Mouse (Mus musculus) cerebellum, postnatal 36 days (tissue): Measurements from ENCODE around the gene Fgf14.
"Not testable (repeated sequence)": the region's sequence is repeated elsewhere in the genome, so short reads cannot be mapped to it uniquely, and the experiment has no call there.

Experiments used
- DNase-seq, 2 experiments: peaks; one replicate each; pipeline ENCODE4 v3.0.0; 2021 to 2022; ENCODE audit warnings: mixed read lengths in 2 of 2

Gene Fgf14

GRCm38 (mm10) chr14:124191913-124192814 lies 484.8 kb downstream of the Fgf14 start:
- peak; percentile 68 to 69 for DNase-seq

GRCm38 (mm10) chr14:124180265-124180664 lies 496.7 kb downstream of the Fgf14 start:
- no peak for DNase-seq

DNA sequence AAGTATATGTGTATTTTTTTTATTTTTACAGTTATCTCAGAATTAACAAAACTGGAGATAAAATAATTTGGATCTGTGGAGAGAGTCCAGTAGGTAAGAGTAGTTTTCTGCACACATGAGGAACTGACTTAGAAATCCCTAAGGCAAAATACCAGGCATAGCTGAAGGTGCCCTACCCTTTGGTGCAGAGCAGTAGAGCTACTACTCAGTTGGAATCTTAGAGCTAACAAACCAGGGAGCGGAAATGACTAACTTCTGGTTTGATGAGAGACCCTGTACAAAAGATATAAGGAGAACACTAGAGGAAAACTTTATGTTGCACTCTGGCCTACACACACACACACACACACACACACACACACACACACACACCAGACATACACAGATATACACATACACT lies 502.8 kb downstream of the Fgf14 start:
- DNase-seq, result no peak

- DNase-seq, result no peak
These were observed 513.2 kb downstream of the Fgf14 start for GRCm38 (mm10) chr14:124163618-124164185.

DNA sequence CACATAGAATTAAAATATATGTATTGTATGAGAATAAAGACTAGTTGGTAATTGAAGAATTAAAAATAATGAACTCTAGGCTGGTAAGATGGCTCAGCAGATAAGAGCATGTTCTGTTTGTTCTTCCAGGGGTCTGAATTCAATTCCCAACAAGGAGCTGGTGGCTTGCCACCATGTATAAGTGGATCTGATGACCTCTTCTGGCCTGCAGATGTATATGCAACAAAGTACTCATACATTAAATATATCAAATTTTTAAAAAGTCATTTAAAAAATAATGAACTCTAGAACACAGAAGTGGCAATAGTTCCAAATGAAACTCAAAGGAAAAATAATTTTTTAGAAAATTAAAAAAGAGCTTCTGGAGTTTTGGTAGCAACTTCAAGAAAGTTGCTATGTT lies 529.5 kb downstream of the Fgf14 start:
- DNase-seq, result no peak

- DNase-seq, result no peak
These were observed 569.6 kb downstream of the Fgf14 start for GRCm38 (mm10) chr14:124107205-124107873.

DNA sequence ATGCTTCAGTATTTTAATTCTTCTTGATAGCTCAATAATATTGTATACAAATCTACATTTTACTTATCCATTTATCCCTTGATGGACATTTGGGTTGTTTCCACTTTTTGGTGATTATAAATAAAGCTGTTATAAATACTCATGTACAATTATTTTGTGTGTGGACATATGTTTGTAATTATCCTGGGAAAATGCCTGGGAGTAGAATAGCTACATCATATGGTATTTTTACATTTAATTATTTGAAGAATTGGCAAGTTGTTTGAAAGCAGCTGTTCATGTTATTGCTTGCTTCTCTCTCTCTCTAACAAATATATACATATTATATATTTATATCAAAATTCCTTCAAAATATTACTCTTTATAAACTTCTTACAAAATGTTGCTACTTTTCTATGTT lies 593.8 kb downstream of the Fgf14 start:
- DNase-seq, result no peak

- peak; percentile 45 to 61 for DNase-seq
These were observed 632.9 kb downstream of the Fgf14 start for GRCm38 (mm10) chr14:124044016-124044415.

GRCm38 (mm10) chr14:124040651-124041050 lies 636.3 kb downstream of the Fgf14 start:
- DNase-seq, result peak; percentile 47 to 52

GRCm38 (mm10) chr14:124037434-124037833 lies 639.5 kb downstream of the Fgf14 start:
- peak in 1 of 2 experiments; percentile 7 for DNase-seq

- no peak for DNase-seq
These were observed 640.2 kb downstream of the Fgf14 start for GRCm38 (mm10) chr14:124036575-124037205.

DNA sequence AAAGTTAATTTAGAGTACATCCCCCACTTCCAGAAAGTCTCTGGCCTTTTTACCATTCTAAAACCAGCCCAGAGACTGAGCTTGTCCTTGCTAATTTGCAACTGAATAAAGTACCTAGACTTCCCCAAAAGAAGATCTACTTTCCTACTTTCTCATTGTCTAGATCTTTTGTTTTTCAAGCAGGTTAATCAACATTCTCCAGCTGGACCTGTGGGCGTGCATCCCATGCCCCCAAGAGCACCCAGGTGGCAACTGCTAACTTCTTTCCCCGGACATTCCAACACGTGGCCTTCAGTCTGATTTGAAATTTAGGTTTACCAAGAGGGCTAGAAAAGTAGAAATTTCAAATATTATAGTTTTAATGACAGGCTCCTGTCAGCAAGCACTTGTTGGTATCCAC lies 643.6 kb downstream of the Fgf14 start:
- not testable (repeated sequence) for DNase-seq

DNA sequence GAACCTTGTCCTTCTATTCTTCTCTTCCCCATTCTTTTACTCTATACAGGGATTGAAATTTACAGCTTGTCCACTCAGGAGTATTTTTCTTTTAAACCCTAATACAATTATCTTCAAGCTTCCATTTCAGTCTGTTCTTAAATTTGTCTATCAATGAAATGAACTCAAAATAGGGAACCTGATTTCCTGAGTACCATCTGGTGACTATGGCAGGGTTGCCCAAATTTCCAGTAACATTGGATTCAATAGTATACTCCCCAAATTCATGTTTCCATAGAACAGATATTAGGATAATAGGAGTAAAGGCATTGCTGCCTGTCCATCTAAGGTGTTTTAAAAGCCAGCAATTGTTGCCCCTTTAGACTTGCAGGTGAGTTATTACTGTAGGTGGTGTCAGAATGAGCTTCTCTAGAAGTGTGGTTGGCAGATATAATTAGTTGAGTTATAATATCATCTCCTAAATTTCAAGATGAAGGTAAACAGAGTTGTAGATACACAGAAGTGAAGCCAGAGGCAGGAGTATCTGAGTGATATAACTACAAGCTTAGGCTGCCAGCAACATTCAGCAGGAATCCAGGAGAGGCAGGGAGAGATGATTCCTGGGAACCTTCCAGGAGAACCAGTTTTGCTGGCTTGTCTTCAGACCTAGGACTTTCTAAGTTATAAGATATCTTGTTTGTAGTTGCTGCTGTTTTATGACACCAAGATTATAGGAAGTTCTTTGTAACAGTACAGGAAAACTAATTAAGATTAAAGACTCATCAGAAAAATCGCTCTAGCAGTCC lies 648.8 kb downstream of the Fgf14 start:
- no peak for DNase-seq

GRCm38 (mm10) chr14:123990591-123991195 lies 686.2 kb downstream of the Fgf14 start:
- DNase-seq, result no peak

- DNase-seq, result peak in 1 of 2 experiments; percentile 27
These were observed 708.9 kb downstream of the Fgf14 start for GRCm38 (mm10) chr14:123967996-123968395.

GRCm38 (mm10) chr14:123966531-123966930 lies 710.4 kb downstream of the Fgf14 start:
- DNase-seq, result peak; percentile 47 to 60
